Mouse (Mus musculus) neural tube, embryonic 14.5 days (tissue): ENCODE measurements around the gene Gtpbp2. TPM values are rescaled to one million over a fixed set of nuclear protein-coding genes. Genes with fewer than 3 reads are reported as not detected.

Source experiments
- polyA plus RNA-seq: library from polyadenylated mRNA; unstranded; fragments of >200 nt; fragmentation: Nextera tagmentation; extraction: Ambion mirVana; gene quantifications from 2 replicates; pipeline ENCODE4 v1.2.1, GENCODE M21; 2014

Gene Gtpbp2
- polyA plus RNA-seq, 1 experiment from 2014 or later = 28.1 TPM

Other genes starting within 250 kb of the Gtpbp2 start
- gene Vegfa, start 128.7 kb upstream of the Gtpbp2 start, polyA plus RNA-seq = 4.7 and 5.0 TPM in 2 replicates
- gene Mrps18a, start 50.0 kb upstream of the Gtpbp2 start, polyA plus RNA-seq = 143 and 152 TPM in 2 replicates
- 30.9 and 46.7 TPM in 2 replicates for gene Rsph9, start 16.8 kb upstream of the Gtpbp2 start, polyA plus RNA-seq
- gene Mad2l1bp, start 7.5 kb upstream of the Gtpbp2 start, polyA plus RNA-seq = 21.4 and 24.9 TPM in 2 replicates
- gene Polh, start 41.6 kb downstream of the Gtpbp2 start, polyA plus RNA-seq = 7.8 and 8.4 TPM in 2 replicates
- gene Xpo5, start 41.8 kb downstream of the Gtpbp2 start, polyA plus RNA-seq = 40.5 and 49.4 TPM in 2 replicates
- 80.4 and 83.6 TPM in 2 replicates for gene Polr1c, start 87.0 kb downstream of the Gtpbp2 start, polyA plus RNA-seq
- gene Yipf3, start 87.0 kb downstream of the Gtpbp2 start, polyA plus RNA-seq = 91.5 and 101 TPM in 2 replicates
- 9.1 and 10.1 TPM in 2 replicates for gene Lrrc73, start 92.5 kb downstream of the Gtpbp2 start, polyA plus RNA-seq
- 21.8 and 24.7 TPM in 2 replicates for gene Tjap1, start 122.0 kb downstream of the Gtpbp2 start, polyA plus RNA-seq
- 13.8 and 18.8 TPM in 2 replicates for gene Dlk2, start 136.4 kb downstream of the Gtpbp2 start, polyA plus RNA-seq
- gene Abcc10, start 167.3 kb downstream of the Gtpbp2 start, polyA plus RNA-seq = 9.3 and 9.9 TPM in 2 replicates
- 30.0 and 32.5 TPM in 2 replicates for gene Zfp318, start 222.7 kb downstream of the Gtpbp2 start, polyA plus RNA-seq